Mouse (Mus musculus) activated CD4-positive, CD25-positive, alpha-beta regulatory T cell, adult 4 months (primary cell): ENCODE measurements around the gene B230217C12Rik. TPM values are rescaled to one million over a fixed set of nuclear protein-coding genes. Genes with fewer than 3 reads are reported as not detected.
"Not testable (repeated sequence)": the region's sequence is repeated elsewhere in the genome, so short reads cannot be mapped to it uniquely, and the experiment has no call there.

Experiments used
- ATAC-seq: one replicate; pipeline ENCODE4 v1.8.0; 2017
- polyA plus RNA-seq, 2 experiments: library from polyadenylated mRNA; unstranded; fragments of 100-300 nt; shearing (Covaris generic); gene quantifications; one replicate each; pipeline ENCODE4 v1.2.1; 2017

The B230217C12Rik gene
- polyA plus RNA-seq, 2 experiments from 2014 or later = 1.6 to 1.7 TPM

GRCm38 (mm10) chr11:97826414-97826813 is 14.2 kb upstream of the B230217C12Rik start:
- ATAC-seq = no peak

DNA sequence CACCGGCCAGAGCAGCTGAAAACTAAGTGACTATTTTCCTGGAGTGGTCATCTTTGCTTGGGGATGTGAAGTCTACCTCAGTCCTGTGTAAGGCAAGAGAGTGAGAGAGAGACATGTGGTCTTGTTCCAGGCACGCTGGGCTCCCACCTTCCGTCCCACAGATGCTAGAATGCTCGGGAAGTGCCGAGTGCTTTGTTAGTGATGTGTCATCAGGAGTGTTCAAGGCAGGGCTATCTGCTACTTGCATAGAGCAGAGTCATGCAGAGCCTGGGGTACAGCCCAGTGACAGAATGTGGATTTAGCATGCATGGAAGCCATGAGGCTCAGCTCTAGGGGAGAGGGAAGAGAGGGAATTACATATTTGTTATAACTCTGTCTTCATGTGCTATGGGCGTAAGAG is 12.9 kb upstream of the B230217C12Rik start:
- ATAC-seq = no peak

GRCm38 (mm10) chr11:97829365-97829764 is 11.2 kb upstream of the B230217C12Rik start:
- ATAC-seq = no peak

GRCm38 (mm10) chr11:97829913-97830476 is 10.6 kb upstream of the B230217C12Rik start:
- ATAC-seq = peak; percentile 28

- ATAC-seq = no peak
Measured at GRCm38 (mm10) chr11:97830501-97830900, 10.1 kb upstream of the B230217C12Rik start.

DNA sequence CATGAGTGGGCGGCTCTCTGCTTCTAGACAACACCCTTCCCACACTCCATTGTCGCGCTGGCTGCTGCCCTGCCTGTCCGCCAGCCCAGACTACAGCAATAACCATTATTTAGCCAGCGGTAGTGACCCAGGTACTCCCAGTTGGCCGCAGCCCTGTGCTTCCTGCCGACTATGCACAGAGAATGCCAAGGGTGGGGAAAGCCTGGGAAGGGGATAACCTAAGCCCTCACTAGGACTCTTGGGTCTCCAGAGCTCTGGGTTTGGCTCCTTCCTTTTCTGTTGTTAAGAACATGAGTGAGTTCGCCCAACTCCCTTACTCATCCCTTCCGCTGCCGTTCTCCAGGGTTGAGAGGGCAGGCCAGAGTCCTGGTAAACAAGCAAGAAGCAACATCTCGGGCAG is 8.6 kb upstream of the B230217C12Rik start:
- ATAC-seq = no peak

DNA sequence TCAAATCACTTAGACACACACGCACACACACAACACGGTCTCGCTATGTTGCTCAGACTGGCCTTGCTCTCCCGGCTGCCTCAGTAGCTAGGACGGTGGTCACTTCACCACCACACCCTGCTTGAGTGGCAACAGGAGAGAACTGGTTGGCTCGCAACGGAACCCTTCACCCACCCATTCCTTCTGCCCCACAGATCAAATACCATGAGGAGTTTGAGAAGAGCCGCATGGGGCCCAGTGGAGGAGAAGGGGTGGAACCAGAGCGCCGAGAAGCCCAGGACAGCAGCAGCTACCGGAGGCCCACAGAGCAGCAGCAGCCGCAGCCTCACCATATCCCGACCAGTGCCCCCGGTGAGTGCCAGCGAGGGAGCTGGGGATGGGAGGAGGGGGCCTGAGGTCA is 7.2 kb upstream of the B230217C12Rik start:
- ATAC-seq = no peak

GRCm38 (mm10) chr11:97836541-97836940 is 4.0 kb upstream of the B230217C12Rik start:
- ATAC-seq = no peak

GRCm38 (mm10) chr11:97837051-97837450 is 3.5 kb upstream of the B230217C12Rik start:
- ATAC-seq = not testable (repeated sequence)

DNA sequence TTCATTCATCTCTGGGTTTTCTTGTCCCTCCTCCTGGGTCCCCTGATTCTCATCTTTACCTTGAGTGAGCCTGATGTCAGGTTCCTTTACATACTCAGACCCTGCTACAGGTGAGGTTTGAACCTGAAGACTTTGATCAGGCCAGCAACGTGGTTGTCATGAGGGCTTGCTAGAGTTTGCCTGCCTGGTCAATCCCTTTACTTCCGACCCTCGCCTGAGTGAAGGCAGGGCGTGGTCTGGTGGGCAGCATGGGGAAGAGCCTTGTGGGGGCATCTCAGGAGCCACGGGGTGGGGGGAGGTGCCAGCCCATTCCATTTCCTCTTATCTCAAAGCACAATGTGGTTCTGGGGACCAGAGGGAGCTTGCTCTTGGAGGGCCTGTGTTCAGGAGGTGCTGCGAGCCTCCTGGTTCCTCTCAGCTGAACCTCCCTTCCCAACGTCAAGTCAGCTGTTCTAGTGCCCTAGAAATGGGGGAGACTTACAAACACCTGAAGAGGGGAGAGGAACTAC is 2.9 kb upstream of the B230217C12Rik start:
- no peak for ATAC-seq

GRCm38 (mm10) chr11:97838779-97839440 is 1.7 kb upstream of the B230217C12Rik start:
- ATAC-seq = no peak

DNA sequence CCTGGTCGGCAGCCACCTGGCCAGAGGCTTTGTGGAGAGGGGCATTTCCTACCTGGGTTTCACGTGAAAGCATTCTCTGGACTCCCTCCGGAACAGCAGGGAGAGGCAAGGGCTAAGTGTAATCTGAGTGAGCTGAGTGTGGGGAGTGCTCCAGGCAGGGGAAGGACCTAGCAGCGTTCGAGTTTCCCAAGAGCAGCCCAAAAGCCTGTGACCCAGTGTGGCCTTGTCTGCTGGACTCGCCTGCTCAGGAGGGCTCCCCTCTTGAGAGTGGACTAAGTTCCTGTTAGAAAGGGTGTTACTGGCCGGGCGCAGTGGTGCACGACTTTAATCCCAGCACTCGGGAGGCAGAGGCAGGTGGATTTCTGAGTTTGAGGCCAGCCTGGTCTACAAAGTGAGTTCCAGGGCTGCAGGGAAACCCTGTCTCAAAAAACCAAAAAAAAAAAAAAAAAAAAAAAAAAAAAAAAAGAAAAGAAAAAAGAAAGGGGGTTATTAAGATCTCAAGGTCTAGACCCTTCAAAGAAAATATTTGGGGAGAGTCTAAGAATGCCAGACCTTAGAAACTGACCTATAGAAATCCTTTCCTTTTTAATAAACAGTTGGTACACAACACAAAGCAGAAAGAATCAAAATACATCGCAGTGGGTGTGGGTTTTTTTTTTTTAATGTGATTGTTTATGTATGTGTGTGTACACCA is 992 bp upstream of the B230217C12Rik start:
- no peak for ATAC-seq

DNA sequence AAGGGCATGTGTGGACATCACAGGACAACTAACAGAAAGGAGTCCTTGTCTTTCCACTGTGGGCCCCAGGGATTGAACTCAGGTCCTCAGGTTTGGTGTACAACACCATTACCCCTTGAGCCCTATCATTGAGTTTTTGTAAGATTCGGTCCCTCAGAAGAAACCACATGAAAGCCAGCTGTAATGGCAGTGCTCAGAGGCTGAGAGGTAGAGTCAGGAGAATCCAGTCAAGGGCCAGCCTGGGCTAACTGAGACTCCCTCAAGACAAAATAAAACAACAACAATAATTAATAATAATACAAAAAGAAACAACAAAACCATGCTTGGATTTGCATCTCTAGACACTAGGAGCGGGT is 467 bp upstream of the B230217C12Rik start:
- no peak for ATAC-seq

DNA sequence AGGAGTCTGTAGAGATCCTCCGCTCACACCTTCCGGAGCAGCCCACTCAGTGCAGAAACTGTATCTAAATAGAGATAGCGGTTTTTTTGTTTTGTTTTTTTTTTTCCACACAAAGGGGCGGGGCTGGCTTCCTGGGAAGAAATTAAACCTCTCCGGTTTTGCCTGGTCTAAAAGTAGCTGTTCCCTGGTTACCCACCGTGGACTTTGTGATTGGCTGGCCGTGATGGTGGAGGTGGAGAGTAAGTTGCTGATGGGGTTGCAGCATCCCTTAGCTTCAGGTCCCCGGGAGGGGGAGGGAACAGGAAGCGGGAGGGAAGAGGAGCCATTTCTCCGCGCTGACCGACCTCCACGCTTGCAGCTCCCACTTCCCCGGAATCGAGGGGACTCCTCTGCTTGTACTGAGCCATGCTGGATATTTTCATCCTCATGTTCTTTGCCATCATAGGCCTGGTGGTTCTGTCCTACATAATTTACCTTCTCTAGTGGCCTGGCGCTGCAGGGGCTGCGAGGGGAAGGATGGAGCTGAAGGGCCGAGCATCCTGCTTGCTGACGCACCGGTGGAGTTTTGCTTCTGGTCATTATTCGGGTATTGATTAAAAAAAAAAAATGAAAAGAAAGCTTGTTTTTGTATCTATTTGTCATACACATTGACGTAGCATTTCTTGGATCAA is 546 bp downstream of the B230217C12Rik start:
- peak; percentile 32 for ATAC-seq

GRCm38 (mm10) chr11:97842001-97842400 is 1.4 kb downstream of the B230217C12Rik start:
- no peak for ATAC-seq

DNA sequence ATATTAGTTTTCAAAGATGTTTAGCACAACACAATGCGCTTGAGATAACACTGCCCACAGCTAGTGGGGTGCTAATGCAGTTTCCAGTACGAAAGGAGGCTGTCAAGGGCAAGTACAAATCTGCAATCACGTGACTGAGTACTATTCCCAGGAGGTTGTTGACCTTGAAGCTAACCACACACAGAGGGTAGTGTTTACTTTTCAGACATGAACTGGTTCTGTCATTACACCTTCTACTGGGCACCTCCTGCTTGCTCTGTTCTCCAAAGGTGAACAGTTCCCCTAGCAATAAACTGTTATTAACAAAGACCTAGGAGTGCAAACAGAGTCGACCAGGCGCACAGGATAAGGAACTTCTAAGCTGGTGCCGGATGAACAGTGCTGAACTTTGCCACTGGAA is 9.8 kb downstream of the B230217C12Rik start:
- no peak for ATAC-seq

DNA sequence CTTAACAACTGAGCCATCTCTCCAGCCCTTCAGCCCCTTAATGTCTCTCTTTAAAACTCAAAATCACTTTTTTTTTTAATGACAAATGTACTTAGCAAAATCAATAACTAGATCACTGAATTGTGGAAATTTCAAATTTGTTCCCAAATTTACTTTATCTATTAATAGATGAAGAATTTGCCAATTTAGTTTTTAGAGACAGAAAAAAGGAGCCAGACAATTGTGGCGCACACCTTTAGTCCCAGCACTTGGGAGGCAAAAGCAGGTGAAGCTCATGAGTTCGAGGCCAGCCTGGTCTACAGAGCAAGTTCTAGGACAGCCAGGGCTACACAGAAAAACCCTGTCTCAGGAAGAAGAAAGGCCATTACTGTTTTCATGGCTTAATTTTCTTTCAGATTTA is 11.0 kb downstream of the B230217C12Rik start:
- no peak for ATAC-seq

GRCm38 (mm10) chr11:97855473-97855872 is 14.9 kb downstream of the B230217C12Rik start:
- no peak for ATAC-seq

GRCm38 (mm10) chr11:97862148-97862547 is 21.6 kb downstream of the B230217C12Rik start:
- no peak for ATAC-seq

GRCm38 (mm10) chr11:97865421-97865820 is 24.8 kb downstream of the B230217C12Rik start:
- ATAC-seq = no peak

GRCm38 (mm10) chr11:97866091-97866888 is 25.7 kb downstream of the B230217C12Rik start:
- ATAC-seq = no peak

DNA sequence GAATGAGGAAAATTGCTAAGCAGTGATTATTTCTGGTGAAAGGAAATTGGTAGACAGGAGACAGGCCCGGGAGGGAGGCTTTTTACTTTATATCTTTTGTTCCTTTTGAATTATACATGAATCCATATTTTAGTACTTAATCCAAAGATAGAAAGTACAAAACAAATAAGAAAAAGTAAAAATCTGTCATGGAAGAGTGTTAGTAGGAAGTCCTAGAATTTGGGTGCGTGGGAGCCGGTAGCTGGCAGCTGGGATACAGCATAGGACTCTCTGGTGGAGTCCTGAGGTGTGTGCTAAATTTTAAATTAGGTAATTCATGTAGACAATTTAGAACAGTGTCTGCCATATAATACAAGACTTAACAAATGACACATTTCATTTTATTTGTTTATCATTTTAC is 27.0 kb downstream of the B230217C12Rik start:
- ATAC-seq = no peak
